Mouse (Mus musculus): Measurements from ENCODE around the gene Tceal8. TPM values are rescaled to one million over a fixed set of nuclear protein-coding genes. Genes with fewer than 3 reads are reported as not detected.
"Not testable (repeated sequence)": the region's sequence is repeated elsewhere in the genome, so short reads cannot be mapped to it uniquely, and the experiment has no call there.

Gene Tceal8
- polyA plus RNA-seq (2012; rRNA removed), result 0.08 and 0.61 TPM in 2 replicates

- WGBS, result 7% methylated on average over 10 of the region's 10 CpGs
- H3K4me1 ChIP-seq (ENCODE audit: control insufficient read depth, insufficient read depth, insufficient read length, low read length), result no peaks in the 10 kb centered on the region
- TF ChIP-seq CTCF (IDR thresholded peaks at IDR 0.05; ENCODE audit: extremely low read depth, insufficient read length, insufficient replicate concordance, low read depth, low read length), result no peak
- peak; percentile 22; the same call in 1 of the 2 replicates for TF ChIP-seq POLR2A (IDR thresholded peaks at IDR 0.05; ENCODE audit: low read depth, low read length)
- no peaks in the 10 kb centered on the region for H3K36me3 ChIP-seq (ENCODE audit: control insufficient read depth, insufficient read depth, low read length)
- H3K27ac ChIP-seq (ENCODE audit: insufficient read depth, low read depth, low read length), result peak within 1 kb of the TSS; percentile 46; the same call in 1 of the 2 replicates
- peak within 1 kb of the TSS; percentile 61 for H3K4me3 ChIP-seq (ENCODE audit: low read depth, low read length)
- no peaks in the 10 kb centered on the region for H3K27me3 ChIP-seq (ENCODE audit: control insufficient read depth, insufficient read depth, low read length)
Measured at GRCm38 (mm10) chrX:136172118-136172551, at the start of gene Tceal8. Gene Tceal8 (minus strand): TSS chrX:136172342.

GRCm38 (mm10) chrX:136216303-136216702 lies 44.2 kb upstream of the Tceal8 start:
- H3K27me3 ChIP-seq (ENCODE audit: control insufficient read depth, insufficient read depth, low read length), result no peaks in the 10 kb centered on the region
- no peak overlapping the region for H3K27ac ChIP-seq (ENCODE audit: insufficient read depth, low read depth, low read length)
- TF ChIP-seq CTCF (IDR thresholded peaks at IDR 0.05; ENCODE audit: extremely low read depth, insufficient read length, insufficient replicate concordance, low read depth, low read length), result no peak
- no peak for TF ChIP-seq POLR2A (IDR thresholded peaks at IDR 0.05; ENCODE audit: low read depth, low read length)
- 50% methylated on average over 1 of the region's 1 CpGs for WGBS
- H3K4me3 ChIP-seq (ENCODE audit: low read depth, low read length), result no peak overlapping the region
- no peaks in the 10 kb centered on the region for H3K36me3 ChIP-seq (ENCODE audit: control insufficient read depth, insufficient read depth, low read length)
- no peaks in the 10 kb centered on the region for H3K4me1 ChIP-seq (ENCODE audit: control insufficient read depth, insufficient read depth, insufficient read length, low read length)

GRCm38 (mm10) chrX:136214729-136215677 lies 42.9 kb upstream of the Tceal8 start, which contains the start of the genes Tceal7 and Bex1:
Gene Tceal7 (plus strand): TSS chrX:136214779.
Gene Bex1 (minus strand): TSS chrX:136215513.
- H3K4me1 ChIP-seq (ENCODE audit: control insufficient read depth, insufficient read depth, insufficient read length, low read length); H3K27ac ChIP-seq (ENCODE audit: insufficient read depth, low read depth, low read length); H3K27me3 ChIP-seq (ENCODE audit: control insufficient read depth, insufficient read depth, low read length); H3K4me3 ChIP-seq (ENCODE audit: low read depth, low read length); H3K36me3 ChIP-seq (ENCODE audit: control insufficient read depth, insufficient read depth, low read length): not testable (repeated sequence)
- WGBS, result 39% methylated on average over 13 of the region's 67 CpGs

- H3K4me1 ChIP-seq (ENCODE audit: control insufficient read depth, insufficient read depth, insufficient read length, low read length), result no peaks in the 10 kb centered on the region
- no peak overlapping the region for H3K4me3 ChIP-seq (ENCODE audit: low read depth, low read length)
- H3K27ac ChIP-seq (ENCODE audit: insufficient read depth, low read depth, low read length), result no peak overlapping the region
- no peaks in the 10 kb centered on the region for H3K27me3 ChIP-seq (ENCODE audit: control insufficient read depth, insufficient read depth, low read length)
- TF ChIP-seq POLR2A (IDR thresholded peaks at IDR 0.05; ENCODE audit: low read depth, low read length) (no peak), CTCF (IDR thresholded peaks at IDR 0.05; ENCODE audit: extremely low read depth, insufficient read length, insufficient replicate concordance, low read depth, low read length) (no peak)
- 77% methylated on average over 2 of the region's 2 CpGs for WGBS
- H3K36me3 ChIP-seq (ENCODE audit: control insufficient read depth, insufficient read depth, low read length), result no peaks in the 10 kb centered on the region
Measured at GRCm38 (mm10) chrX:136213396-136213795, 41.3 kb upstream of the Tceal8 start.

GRCm38 (mm10) chrX:136204406-136204805 lies 32.3 kb upstream of the Tceal8 start:
- Histone ChIP-seq H3K27me3 (ENCODE audit: control insufficient read depth, insufficient read depth, low read length) (no peaks in the 10 kb centered on the region), H3K4me3 (ENCODE audit: low read depth, low read length) (no peak overlapping the region), H3K36me3 (ENCODE audit: control insufficient read depth, insufficient read depth, low read length) (no peaks in the 10 kb centered on the region), H3K4me1 (ENCODE audit: control insufficient read depth, insufficient read depth, insufficient read length, low read length) (no peaks in the 10 kb centered on the region), H3K27ac (ENCODE audit: insufficient read depth, low read depth, low read length) (no peak overlapping the region)
- TF ChIP-seq POLR2A (IDR thresholded peaks at IDR 0.05; ENCODE audit: low read depth, low read length), result no peak
- TF ChIP-seq CTCF (IDR thresholded peaks at IDR 0.05; ENCODE audit: extremely low read depth, insufficient read length, insufficient replicate concordance, low read depth, low read length), result no peak
- 46% methylated on average over 6 of the region's 6 CpGs for WGBS

- Histone ChIP-seq H3K36me3 (ENCODE audit: control insufficient read depth, insufficient read depth, low read length) (no peaks in the 10 kb centered on the region), H3K4me1 (ENCODE audit: control insufficient read depth, insufficient read depth, insufficient read length, low read length) (no peaks in the 10 kb centered on the region), H3K27ac (ENCODE audit: insufficient read depth, low read depth, low read length) (no peak within 1 kb of the TSS), H3K4me3 (ENCODE audit: low read depth, low read length) (peak within 1 kb of the TSS; percentile 45), H3K27me3 (ENCODE audit: control insufficient read depth, insufficient read depth, low read length) (no peaks in the 10 kb centered on the region)
- 9% methylated on average over 9 of the region's 9 CpGs for WGBS
- TF ChIP-seq CTCF (IDR thresholded peaks at IDR 0.05; ENCODE audit: extremely low read depth, insufficient read length, insufficient replicate concordance, low read depth, low read length), result no peak
- no peak for TF ChIP-seq POLR2A (IDR thresholded peaks at IDR 0.05; ENCODE audit: low read depth, low read length)
Measured at GRCm38 (mm10) chrX:136203664-136204066, 31.5 kb upstream of the Tceal8 start, which contains the start of gene Tceal5. Gene Tceal5 (minus strand): TSS chrX:136203876.

- WGBS, result 27% methylated on average over 7 of the region's 7 CpGs
- no peaks in the 10 kb centered on the region for H3K27me3 ChIP-seq (ENCODE audit: control insufficient read depth, insufficient read depth, low read length)
Measured at GRCm38 (mm10) chrX:136203257-136203656, 31.1 kb upstream of the Tceal8 start.

More at GRCm38 (mm10) chrX:136203257-136203656, 31.1 kb upstream of the Tceal8 start:
- TF ChIP-seq CTCF (IDR thresholded peaks at IDR 0.05; ENCODE audit: extremely low read depth, insufficient read length, insufficient replicate concordance, low read depth, low read length) (no peak), POLR2A (IDR thresholded peaks at IDR 0.05; ENCODE audit: low read depth, low read length) (no peak)
- peak overlapping the region; percentile 45 for H3K4me3 ChIP-seq (ENCODE audit: low read depth, low read length)
- no peak overlapping the region for H3K27ac ChIP-seq (ENCODE audit: insufficient read depth, low read depth, low read length)
- no peaks in the 10 kb centered on the region for H3K36me3 ChIP-seq (ENCODE audit: control insufficient read depth, insufficient read depth, low read length)
- H3K4me1 ChIP-seq (ENCODE audit: control insufficient read depth, insufficient read depth, insufficient read length, low read length), result no peaks in the 10 kb centered on the region
